Mouse (Mus musculus): ENCODE results near the gene Proca1. TPM values are rescaled to one million over a fixed set of nuclear protein-coding genes. Genes with fewer than 3 reads are reported as not detected.
A peak's percentile ranks its signal among the peaks of the same experiment; 100 is the strongest.
"Not testable (repeated sequence)": the region's sequence is repeated elsewhere in the genome, so short reads cannot be mapped to it uniquely, and the experiment has no call there.

Gene Proca1
- polyA plus RNA-seq, 1 experiment from 2014 or later: 1.0 TPM

DNA sequence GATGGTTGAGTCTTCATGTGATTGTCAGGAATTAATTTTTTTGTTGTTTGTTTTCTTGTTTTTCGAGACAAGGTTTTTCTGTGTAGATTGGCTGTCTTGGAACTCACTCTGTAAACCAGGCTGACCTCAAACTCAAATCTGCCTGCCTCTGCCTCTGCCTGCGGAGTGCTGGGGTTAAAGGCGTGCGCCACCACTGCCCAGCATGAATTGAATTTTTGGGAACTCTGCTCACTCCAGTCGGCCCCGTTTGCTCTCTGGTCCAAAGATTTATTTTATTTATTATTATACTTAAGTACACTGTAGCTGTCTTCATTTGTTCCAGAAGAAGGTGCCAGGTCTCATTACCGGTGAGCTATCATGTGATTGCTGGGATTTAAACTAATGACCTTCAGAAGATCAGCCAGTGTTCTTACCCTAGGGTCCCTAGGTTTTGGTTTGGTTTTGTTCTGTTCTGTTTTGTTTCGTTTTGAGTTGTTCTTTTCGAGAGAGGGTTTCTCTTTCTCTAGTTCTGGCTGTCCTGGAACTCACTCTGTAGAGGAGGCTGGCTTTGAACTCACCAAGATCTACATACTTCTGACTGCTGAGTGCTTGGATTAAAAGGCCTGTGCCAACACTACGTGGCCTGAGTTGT is 9.2 kb upstream of the Proca1 start:
- no peak overlapping the region for H3K9ac ChIP-seq (ENCODE audit: low read length)
- DNase-seq (ENCODE audit: low spot score): no peak
- no peaks in the 10 kb centered on the region for H3K9me3 ChIP-seq (ENCODE audit: control insufficient read depth, low read length)
- no peak; the same call in 1 of the 2 replicates for ATAC-seq (ENCODE audit: low FRiP score, low TSS enrichment)
- H3K4me1 ChIP-seq (replicated peaks; ENCODE audit: control insufficient read depth, insufficient read depth): no peaks in the 10 kb centered on the region
- TF ChIP-seq EP300 (optimal IDR thresholded peaks at IDR 0.05): no peak
- no peak; the same call in 1 of the 2 replicates for TF ChIP-seq CTCF (IDR thresholded peaks at IDR 0.05; ENCODE audit: low read depth)
- peak overlapping the region; percentile 84; the same call in 1 of the 2 replicates for H3K4me3 ChIP-seq (ENCODE audit: low read depth, low read length)
- H3K4me2 ChIP-seq (replicated peaks; ENCODE audit: low read depth): peak overlapping the region; percentile 63
- no peaks in the 10 kb centered on the region for H3K27me3 ChIP-seq (ENCODE audit: control insufficient read depth, insufficient read depth, low read length)
- peaks cover 3% of the 10 kb centered on the region; the same call in 1 of the 2 replicates for H3K36me3 ChIP-seq (ENCODE audit: control insufficient read depth, insufficient read depth, low read length)
- no peak overlapping the region for H3K27ac ChIP-seq (replicated peaks)
- 40% methylated on average over 10 of the region's 10 CpGs for WGBS

DNA sequence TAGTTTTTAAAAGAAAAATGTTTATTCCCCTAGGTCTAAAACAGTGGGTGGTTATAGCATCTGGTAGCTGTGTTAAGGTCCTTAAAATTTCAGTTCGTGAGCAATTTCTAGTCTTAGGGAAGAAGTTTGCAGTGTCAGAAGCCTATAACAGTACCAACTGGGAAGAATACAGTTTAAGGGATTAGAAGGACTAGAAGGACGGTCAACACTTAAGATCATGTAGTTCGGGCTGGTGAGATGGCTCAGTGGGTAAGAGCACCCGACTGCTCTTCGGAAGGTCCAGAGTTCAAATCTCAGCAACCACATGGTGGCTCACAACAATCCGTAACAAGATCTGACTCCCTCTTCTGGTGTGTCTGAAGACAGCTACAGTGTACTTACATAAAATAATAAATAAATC is 8.5 kb upstream of the Proca1 start:
- H3K4me3 ChIP-seq (ENCODE audit: low read depth, low read length); H3K27ac ChIP-seq (replicated peaks); ATAC-seq (ENCODE audit: low FRiP score, low TSS enrichment); H3K9ac ChIP-seq (ENCODE audit: low read length); H3K9me3 ChIP-seq (ENCODE audit: control insufficient read depth, low read length); H3K4me2 ChIP-seq (replicated peaks; ENCODE audit: low read depth); H3K27me3 ChIP-seq (ENCODE audit: control insufficient read depth, insufficient read depth, low read length); DNase-seq (ENCODE audit: low spot score); H3K36me3 ChIP-seq (ENCODE audit: control insufficient read depth, insufficient read depth, low read length); H3K4me1 ChIP-seq (replicated peaks; ENCODE audit: control insufficient read depth, insufficient read depth): not testable (repeated sequence)
- WGBS: 91% methylated on average over 6 of the region's 6 CpGs

DNA sequence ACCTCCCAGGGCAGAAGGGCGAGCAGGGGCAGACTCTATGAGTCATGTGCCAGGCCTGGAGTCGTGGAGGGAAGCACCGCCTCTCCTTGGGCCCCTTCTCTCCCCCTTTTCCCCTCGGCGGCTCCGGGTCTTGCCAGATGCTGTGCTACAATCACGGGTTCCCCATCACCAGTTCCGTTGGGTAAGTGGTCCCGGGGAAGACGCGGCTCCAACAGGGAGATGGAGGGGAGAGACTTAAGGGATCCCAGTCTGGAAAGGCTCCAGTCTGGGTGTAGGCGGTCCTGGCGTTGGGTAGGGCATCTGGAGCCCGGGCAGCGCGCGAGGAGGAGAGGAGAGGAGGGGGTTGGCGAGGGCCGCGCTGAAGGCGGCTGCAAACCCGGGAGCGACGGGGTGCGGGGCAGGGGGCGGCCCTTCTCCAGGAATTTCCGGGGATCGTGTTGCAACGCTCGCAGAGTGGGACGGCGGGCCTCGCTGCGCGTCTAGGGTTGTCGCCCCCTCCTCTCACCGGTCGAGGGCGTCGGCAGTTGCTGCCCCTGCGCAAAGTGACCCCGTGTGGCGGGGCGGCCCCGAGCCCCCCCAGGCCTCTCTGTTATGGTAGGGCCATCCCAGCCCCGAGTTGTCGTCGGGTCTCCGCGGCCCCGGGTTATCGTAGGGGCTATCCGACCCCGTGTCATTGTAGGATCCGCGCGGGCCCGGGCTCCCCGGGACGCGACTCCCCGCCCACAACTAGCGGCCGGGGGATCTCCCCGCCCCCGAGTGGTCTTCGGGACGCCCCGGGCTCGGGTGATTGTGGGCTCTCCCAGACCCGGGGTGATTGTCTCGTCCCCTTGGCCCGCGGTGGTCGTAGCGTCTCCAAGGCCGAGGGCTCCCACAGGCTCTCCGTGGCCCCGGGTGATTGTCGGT is 4.6 kb upstream of the Proca1 start, which contains the start of gene Rab34:
TSS of gene Rab34 (plus strand) at position 100 of the 903 bp plus-strand sequence.
- no peaks in the 10 kb centered on the region for H3K9me3 ChIP-seq (ENCODE audit: control insufficient read depth, low read length)
- DNase-seq (ENCODE audit: low spot score): peak; percentile 77
- WGBS: under 1% methylated on average over 78 of the region's 80 CpGs

DNA sequence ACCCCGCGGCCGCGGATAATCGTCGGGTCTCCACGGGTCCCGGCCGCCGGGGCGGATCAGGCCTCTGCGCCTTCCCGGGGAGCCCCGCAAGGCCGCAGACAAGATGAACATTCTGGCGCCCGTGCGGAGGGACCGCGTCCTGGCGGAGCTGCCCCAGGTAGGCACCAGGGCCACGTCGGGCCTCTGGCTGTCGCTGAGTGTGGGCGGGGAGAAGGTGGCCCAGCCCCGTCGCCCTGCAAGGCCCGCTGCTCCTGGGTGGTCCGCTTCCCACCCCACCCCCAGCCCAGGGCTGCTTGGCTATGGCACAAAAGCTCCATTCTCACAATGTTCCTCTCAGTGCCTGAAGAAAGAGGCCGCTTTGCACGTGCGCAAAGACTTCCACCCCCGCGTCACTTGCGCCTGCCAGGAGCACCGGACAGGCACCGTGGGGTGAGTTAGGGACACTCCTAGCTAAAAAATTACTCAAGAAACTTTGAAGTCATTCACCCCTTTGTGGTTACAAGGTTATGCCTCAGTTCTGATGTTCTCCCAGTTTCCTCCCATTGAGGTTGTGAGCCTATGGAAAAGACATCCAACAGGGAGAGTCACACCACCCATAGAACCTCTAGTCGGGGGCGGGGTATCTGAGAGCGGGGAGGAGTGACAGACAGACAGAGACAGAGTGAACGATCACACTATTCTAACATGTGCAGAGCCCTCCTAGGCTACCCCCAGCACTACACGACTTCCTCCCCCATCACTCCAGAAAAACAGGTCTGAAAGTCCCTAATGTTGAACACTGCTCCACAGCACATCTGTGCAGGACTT is 3.8 kb upstream of the Proca1 start:
- H3K4me2 ChIP-seq (replicated peaks; ENCODE audit: low read depth): peak overlapping the region; percentile 88
- peak overlapping the region; percentile 72 for H3K4me3 ChIP-seq (ENCODE audit: low read depth, low read length)
- no peaks in the 10 kb centered on the region for H3K9me3 ChIP-seq (ENCODE audit: control insufficient read depth, low read length)
- peaks cover 7% of the 10 kb centered on the region for H3K36me3 ChIP-seq (ENCODE audit: control insufficient read depth, insufficient read depth, low read length)
- DNase-seq (ENCODE audit: low spot score) (peak; percentile 75), ATAC-seq (ENCODE audit: low FRiP score, low TSS enrichment) (peak; percentile 65)
- no peaks in the 10 kb centered on the region for H3K27me3 ChIP-seq (ENCODE audit: control insufficient read depth, insufficient read depth, low read length)
- no peaks in the 10 kb centered on the region for H3K4me1 ChIP-seq (replicated peaks; ENCODE audit: control insufficient read depth, insufficient read depth)
- peak overlapping the region; percentile 96 for H3K27ac ChIP-seq (replicated peaks)
- TF ChIP-seq CTCF (IDR thresholded peaks at IDR 0.05; ENCODE audit: low read depth): no peak
- TF ChIP-seq EP300 (optimal IDR thresholded peaks at IDR 0.05): no peak
- peak overlapping the region; percentile 82 for H3K9ac ChIP-seq (ENCODE audit: low read length)
- under 1% methylated on average over 42 of the region's 42 CpGs for WGBS

More for the DNA sequence above, 4.6 kb upstream of the Proca1 start, which contains the start of gene Rab34:
- H3K27me3 ChIP-seq (ENCODE audit: control insufficient read depth, insufficient read depth, low read length): no peaks in the 10 kb centered on the region
- peak within 1 kb of the TSS; percentile 96 for H3K27ac ChIP-seq (replicated peaks)
- TF ChIP-seq EP300 (optimal IDR thresholded peaks at IDR 0.05) (no peak), CTCF (IDR thresholded peaks at IDR 0.05; ENCODE audit: low read depth) (no peak; the same call in 1 of the 2 replicates)
- H3K9ac ChIP-seq (ENCODE audit: low read length): peak within 1 kb of the TSS; percentile 82
- peak within 1 kb of the TSS; percentile 72 for H3K4me3 ChIP-seq (ENCODE audit: low read depth, low read length)
- no peaks in the 10 kb centered on the region for H3K4me1 ChIP-seq (replicated peaks; ENCODE audit: control insufficient read depth, insufficient read depth)
- peaks cover 7% of the 10 kb centered on the region for H3K36me3 ChIP-seq (ENCODE audit: control insufficient read depth, insufficient read depth, low read length)
- H3K4me2 ChIP-seq (replicated peaks; ENCODE audit: low read depth): peak within 1 kb of the TSS; percentile 88
- peak; percentile 77 for ATAC-seq (ENCODE audit: low FRiP score, low TSS enrichment)

DNA sequence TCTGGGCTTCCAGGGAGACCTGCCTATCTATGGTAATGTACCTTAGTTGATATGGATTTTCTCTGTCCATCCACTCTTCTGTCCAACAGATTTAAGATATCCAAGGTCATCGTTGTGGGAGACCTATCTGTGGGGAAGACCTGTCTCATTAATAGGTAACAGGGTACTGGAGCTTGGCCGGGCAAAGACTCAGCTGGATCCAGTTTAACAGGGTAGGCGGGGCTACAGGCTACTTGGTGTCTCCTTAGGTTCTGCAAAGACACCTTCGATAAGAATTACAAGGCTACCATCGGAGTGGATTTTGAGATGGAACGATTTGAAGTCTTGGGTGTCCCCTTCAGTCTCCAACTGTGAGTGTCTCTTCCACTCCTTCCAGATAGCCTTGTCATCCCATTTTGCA is 3.2 kb upstream of the Proca1 start:
- peak overlapping the region; percentile 88 for H3K4me2 ChIP-seq (replicated peaks; ENCODE audit: low read depth)
- no peaks in the 10 kb centered on the region for H3K4me1 ChIP-seq (replicated peaks; ENCODE audit: control insufficient read depth, insufficient read depth)
- TF ChIP-seq EP300 (optimal IDR thresholded peaks at IDR 0.05): no peak
- no peak for TF ChIP-seq CTCF (IDR thresholded peaks at IDR 0.05; ENCODE audit: low read depth)
- no peaks in the 10 kb centered on the region for H3K27me3 ChIP-seq (ENCODE audit: control insufficient read depth, insufficient read depth, low read length)
- no peak for DNase-seq (ENCODE audit: low spot score)
- peaks cover 7% of the 10 kb centered on the region for H3K36me3 ChIP-seq (ENCODE audit: control insufficient read depth, insufficient read depth, low read length)
- H3K27ac ChIP-seq (replicated peaks): no peak overlapping the region
- 49% methylated on average over 6 of the region's 6 CpGs for WGBS
- no peak overlapping the region for H3K4me3 ChIP-seq (ENCODE audit: low read depth, low read length)
- H3K9ac ChIP-seq (ENCODE audit: low read length): no peak overlapping the region; the same call in 1 of the 2 replicates
- no peak for ATAC-seq (ENCODE audit: low FRiP score, low TSS enrichment)
- no peaks in the 10 kb centered on the region for H3K9me3 ChIP-seq (ENCODE audit: control insufficient read depth, low read length)

All from stomach, postnatal 0 days (tissue).